Comparison of ENCODE assay signal across 8 mouse cellular contexts in the genomic region with DNA sequence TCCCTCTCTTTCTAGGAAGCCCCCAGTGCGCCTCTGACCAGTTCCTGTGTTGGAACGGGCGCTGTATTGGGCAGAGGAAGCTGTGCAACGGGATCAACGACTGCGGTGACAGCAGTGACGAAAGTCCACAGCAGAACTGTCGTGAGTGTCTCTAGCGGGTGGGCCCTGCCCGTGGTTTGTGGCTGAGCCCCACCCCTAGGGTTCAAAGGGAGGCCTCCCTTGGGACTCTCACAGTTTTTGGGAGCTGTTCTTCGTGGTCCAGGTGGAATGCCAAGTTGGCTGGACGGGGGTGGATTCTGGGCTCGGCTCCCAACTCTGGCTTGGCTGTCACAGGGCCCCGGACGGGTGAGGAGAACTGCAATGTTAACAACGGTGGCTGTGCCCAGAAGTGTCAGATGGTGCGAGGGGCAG. TPM values are rescaled to one million over a fixed set of nuclear protein-coding genes. Genes with fewer than 3 reads are reported as not detected.
DNase-seq lines count a peak whose midpoint lies in the region; ATAC-seq and TF ChIP-seq lines count a peak whose summit lies in the region.

No protein-coding gene starts in this region.

- no peak overlapping the region for H3K4me3 ChIP-seq in forebrain, postnatal 0 days (ENCODE audit: low read depth, low read length)
- no peak overlapping the region for H3K4me3 ChIP-seq in forebrain, embryonic 14.5 days (ENCODE audit: low read depth, low read length)
- H3K4me3 ChIP-seq in heart, postnatal 0 days (ENCODE audit: low read depth, low read length): no peak overlapping the region
- H3K4me3 ChIP-seq in neural tube, embryonic 15.5 days (replicated peaks): no peak overlapping the region
- no peak overlapping the region for H3K4me3 ChIP-seq in hindbrain, embryonic 12.5 days

- no peaks in the 10 kb centered on the region for H3K9me3 ChIP-seq in forebrain, postnatal 0 days (ENCODE audit: low read length)
- H3K9me3 ChIP-seq in forebrain, embryonic 14.5 days (replicated peaks; ENCODE audit: control insufficient read depth, low read length): no peaks in the 10 kb centered on the region
- H3K9me3 ChIP-seq in heart, postnatal 0 days (replicated peaks; ENCODE audit: control insufficient read depth, low read length): no peaks in the 10 kb centered on the region
- H3K9me3 ChIP-seq in neural tube, embryonic 15.5 days (replicated peaks): no peaks in the 10 kb centered on the region
- H3K9me3 ChIP-seq in hindbrain, embryonic 12.5 days (replicated peaks): no peaks in the 10 kb centered on the region

- H3K27me3 ChIP-seq in forebrain, postnatal 0 days (ENCODE audit: insufficient read depth, low read length): no peaks in the 10 kb centered on the region
- no peaks in the 10 kb centered on the region for H3K27me3 ChIP-seq in forebrain, embryonic 14.5 days (replicated peaks; ENCODE audit: control insufficient read depth, insufficient read depth, low read length)
- no peaks in the 10 kb centered on the region for H3K27me3 ChIP-seq in heart, postnatal 0 days (ENCODE audit: control insufficient read depth, insufficient read depth, low read length)
- no peaks in the 10 kb centered on the region for H3K27me3 ChIP-seq in neural tube, embryonic 15.5 days (replicated peaks)
- H3K27me3 ChIP-seq in hindbrain, embryonic 12.5 days: no peaks in the 10 kb centered on the region

- no peak overlapping the region for H3K27ac ChIP-seq in forebrain, postnatal 0 days (ENCODE audit: low read depth, low read length)
- H3K27ac ChIP-seq in forebrain, embryonic 14.5 days (ENCODE audit: low read depth, low read length): no peak overlapping the region; the same call in 1 of the 2 replicates
- H3K27ac ChIP-seq in heart, postnatal 0 days (ENCODE audit: low read depth): peak overlapping the region; percentile 27
- H3K27ac ChIP-seq in neural tube, embryonic 15.5 days (replicated peaks): no peak overlapping the region
- no peak overlapping the region; the same call in 1 of the 2 replicates for H3K27ac ChIP-seq in hindbrain, embryonic 12.5 days

- no peak for TF ChIP-seq CTCF in forebrain, postnatal 0 days (IDR thresholded peaks at IDR 0.05; ENCODE audit: low read depth)
- TF ChIP-seq CTCF in heart, postnatal 0 days (IDR thresholded peaks at IDR 0.05; ENCODE audit: low read depth): no peak

- TF ChIP-seq EP300 in heart, postnatal 0 days (IDR thresholded peaks at IDR 0.05; ENCODE audit: low read depth): no peak

- H3K4me2 ChIP-seq in forebrain, postnatal 0 days (ENCODE audit: low read depth): no peak overlapping the region
- no peak overlapping the region for H3K4me2 ChIP-seq in forebrain, embryonic 14.5 days (ENCODE audit: low read length)
- no peak overlapping the region for H3K4me2 ChIP-seq in heart, postnatal 0 days (ENCODE audit: low read depth, low read length)
- no peak overlapping the region for H3K4me2 ChIP-seq in neural tube, embryonic 15.5 days
- H3K4me2 ChIP-seq in hindbrain, embryonic 12.5 days (replicated peaks): no peak overlapping the region

- no peaks in the 10 kb centered on the region for H3K4me1 ChIP-seq in forebrain, postnatal 0 days (ENCODE audit: insufficient read depth)
- no peaks in the 10 kb centered on the region for H3K4me1 ChIP-seq in forebrain, embryonic 14.5 days (ENCODE audit: control insufficient read depth, insufficient read depth, low read length)
- 0 out of 2 replicates have a peak, but pooled peaks cover 3% of the 10 kb centered on the region for H3K4me1 ChIP-seq in heart, postnatal 0 days (ENCODE audit: control insufficient read depth, insufficient read depth)
- H3K4me1 ChIP-seq in neural tube, embryonic 15.5 days: no peaks in the 10 kb centered on the region
- peaks cover 9% of the 10 kb centered on the region for H3K4me1 ChIP-seq in hindbrain, embryonic 12.5 days

- peak; percentile 21 for ATAC-seq in forebrain, postnatal 0 days
- no peak for ATAC-seq in forebrain, embryonic 14.5 days
- peak; percentile 75 for ATAC-seq in heart, postnatal 0 days (ENCODE audit: insufficient read depth, low read depth)
- ATAC-seq in neural tube, embryonic 15.5 days (ENCODE audit: low FRiP score): no peak
- ATAC-seq in hindbrain, embryonic 12.5 days (ENCODE audit: low FRiP score): no peak

- no peak for DNase-seq in forebrain, postnatal 0 days
- DNase-seq in forebrain, embryonic 14.5 days (ENCODE audit: low spot score): no peak
- peak; percentile 66 to 74 for DNase-seq in right cerebral cortex, postnatal 10 days (ENCODE audit: low spot score in 2 of 2)
- no peak for DNase-seq in right cerebral cortex, adult 18-20 months
- peak; percentile 55 for DNase-seq in heart, postnatal 0 days (ENCODE audit: low spot score)
- DNase-seq in right cerebral cortex, postnatal 14 days: no peak

- no peaks in the 10 kb centered on the region for H3K36me3 ChIP-seq in forebrain, postnatal 0 days (ENCODE audit: insufficient read depth)
- peaks cover 62% of the 10 kb centered on the region for H3K36me3 ChIP-seq in forebrain, embryonic 14.5 days (ENCODE audit: control insufficient read depth, insufficient read depth, low read length)
- H3K36me3 ChIP-seq in heart, postnatal 0 days (replicated peaks; ENCODE audit: control insufficient read depth, insufficient read depth, low read length): peaks cover 36% of the 10 kb centered on the region
- H3K36me3 ChIP-seq in neural tube, embryonic 15.5 days: no peaks in the 10 kb centered on the region
- peaks cover 50% of the 10 kb centered on the region for H3K36me3 ChIP-seq in hindbrain, embryonic 12.5 days

- 71% methylated on average over 17 of the region's 17 CpGs for WGBS in forebrain, postnatal 0 days
- WGBS in forebrain, embryonic 14.5 days: 78% methylated on average over 17 of the region's 17 CpGs
- WGBS in heart, postnatal 0 days: 35% methylated on average over 17 of the region's 17 CpGs
- 84% methylated on average over 17 of the region's 17 CpGs for WGBS in neural tube, embryonic 15.5 days
- whole genome bisulfite sequencing in hindbrain, embryonic 12.5 days: 87% methylated on average over 17 of the region's 17 CpGs

- no peak overlapping the region for H3K9ac ChIP-seq in forebrain, postnatal 0 days
- H3K9ac ChIP-seq in forebrain, embryonic 14.5 days (ENCODE audit: low read length): no peak overlapping the region
- H3K9ac ChIP-seq in heart, postnatal 0 days (replicated peaks; ENCODE audit: low read depth, low read length): no peak overlapping the region; the same call in 1 of the 2 replicates
- no peak overlapping the region for H3K9ac ChIP-seq in neural tube, embryonic 15.5 days (replicated peaks)
- no peak overlapping the region for H3K9ac ChIP-seq in hindbrain, embryonic 12.5 days

RNA-seq across cellular contexts. Expression of a gene that starts 18.9 kb away (rescaled TPM):
- 12.0 and 13.7 TPM in 2 replicates for total RNA-seq in forebrain, postnatal 0 days (2014; rRNA removed)
- 2.8 and 4.1 TPM in 2 replicates for polyA plus RNA-seq in forebrain, postnatal 0 days (2015; fragmentation: Nextera tagmentation; extraction: Ambion mirVana)
- 4.7 and 5.1 TPM in 2 replicates for polyA plus RNA-seq in forebrain, embryonic 14.5 days (2014; fragmentation: Nextera tagmentation; extraction: Ambion mirVana)
- total RNA-seq in heart, postnatal 0 days (2014; rRNA removed; ENCODE audit: low replicate concordance): 12.2 and 22.3 TPM in 2 replicates
- polyA plus RNA-seq in heart, postnatal 0 days (2015; fragmentation: Nextera tagmentation; extraction: Ambion mirVana): 2.7 and 2.8 TPM in 2 replicates
- 6.8 and 7.3 TPM in 2 replicates for polyA plus RNA-seq in neural tube, embryonic 15.5 days (2015; fragmentation: Nextera tagmentation; extraction: Ambion mirVana)
- polyA plus RNA-seq in hindbrain, embryonic 12.5 days (2016; fragmentation: Nextera tagmentation; extraction: Ambion mirVana): 5.8 and 6.4 TPM in 2 replicates

RNA-seq across cellular contexts. Expression of a gene that starts 31.8 kb away (rescaled TPM):
- total RNA-seq in forebrain, postnatal 0 days (2014; rRNA removed): 127 and 147 TPM in 2 replicates
- 165 and 182 TPM in 2 replicates for polyA plus RNA-seq in forebrain, postnatal 0 days (2015; fragmentation: Nextera tagmentation; extraction: Ambion mirVana)
- 168 and 170 TPM in 2 replicates for polyA plus RNA-seq in forebrain, embryonic 14.5 days (2014; fragmentation: Nextera tagmentation; extraction: Ambion mirVana)
- 24.5 and 32.0 TPM in 2 replicates for total RNA-seq in heart, postnatal 0 days (2014; rRNA removed; ENCODE audit: low replicate concordance)
- polyA plus RNA-seq in heart, postnatal 0 days (2015; fragmentation: Nextera tagmentation; extraction: Ambion mirVana): 24.6 and 27.8 TPM in 2 replicates
- 133 and 141 TPM in 2 replicates for polyA plus RNA-seq in neural tube, embryonic 15.5 days (2015; fragmentation: Nextera tagmentation; extraction: Ambion mirVana)
- 104 and 105 TPM in 2 replicates for polyA plus RNA-seq in hindbrain, embryonic 12.5 days (2016; fragmentation: Nextera tagmentation; extraction: Ambion mirVana)

RNA-seq across cellular contexts. Expression of a gene that starts 50.3 kb away (rescaled TPM):
- 119 and 142 TPM in 2 replicates for total RNA-seq in forebrain, postnatal 0 days (2014; rRNA removed)
- 66.1 and 103 TPM in 2 replicates for polyA plus RNA-seq in forebrain, postnatal 0 days (2015; fragmentation: Nextera tagmentation; extraction: Ambion mirVana)
- polyA plus RNA-seq in forebrain, embryonic 14.5 days (2014; fragmentation: Nextera tagmentation; extraction: Ambion mirVana): 106 and 133 TPM in 2 replicates
- 39.7 and 58.5 TPM in 2 replicates for total RNA-seq in heart, postnatal 0 days (2014; rRNA removed; ENCODE audit: low replicate concordance)
- 36.8 and 41.2 TPM in 2 replicates for polyA plus RNA-seq in heart, postnatal 0 days (2015; fragmentation: Nextera tagmentation; extraction: Ambion mirVana)
- 95.3 and 98.4 TPM in 2 replicates for polyA plus RNA-seq in neural tube, embryonic 15.5 days (2015; fragmentation: Nextera tagmentation; extraction: Ambion mirVana)
- 136 and 139 TPM in 2 replicates for polyA plus RNA-seq in hindbrain, embryonic 12.5 days (2016; fragmentation: Nextera tagmentation; extraction: Ambion mirVana)

Comparison
In these comparisons a context has a peak if more than half of its experiments do, and no peak if none do; other contexts are left out.
1. ATAC-seq: peak in forebrain, postnatal 0 days (single experiment) and heart, postnatal 0 days (single experiment); none in forebrain, embryonic 14.5 days (single experiment), neural tube, embryonic 15.5 days (single experiment) and hindbrain, embryonic 12.5 days (single experiment).
2. DNase-seq: peak in right cerebral cortex, postnatal 10 days (2 of 2) and heart, postnatal 0 days (single experiment); none in forebrain, postnatal 0 days (single experiment), forebrain, embryonic 14.5 days (single experiment), right cerebral cortex, adult 18-20 months (single experiment) and right cerebral cortex, postnatal 14 days (single experiment).